8 mouse cellular contexts compared by ENCODE assay signal in genomic region chr10:39227499-39227942, GRCm38 (mm10).
DNase-seq lines count a peak whose midpoint lies in the region; ATAC-seq lines count a peak whose summit lies in the region.

No protein-coding gene starts in this region.

- no peaks in the 10 kb centered on the region for H3K36me3 ChIP-seq in kidney, embryonic 16.5 days (ENCODE audit: insufficient read depth, low read length)
- H3K36me3 ChIP-seq in neural tube, embryonic 11.5 days (ENCODE audit: control insufficient read depth, insufficient read depth, low read length) = no peaks in the 10 kb centered on the region

- no peak overlapping the region; the same call in 1 of the 2 replicates for H3K4me3 ChIP-seq in kidney, embryonic 16.5 days (ENCODE audit: low read length)
- no peak overlapping the region for H3K4me3 ChIP-seq in neural tube, embryonic 11.5 days (ENCODE audit: low read depth, low read length)

- no peaks in the 10 kb centered on the region for H3K27me3 ChIP-seq in kidney, embryonic 16.5 days (ENCODE audit: insufficient read depth, low read length)
- no peaks in the 10 kb centered on the region for H3K27me3 ChIP-seq in neural tube, embryonic 11.5 days (ENCODE audit: control insufficient read depth, insufficient read depth, low read length)

- peak overlapping the region; percentile 40 for H3K4me2 ChIP-seq in kidney, embryonic 16.5 days (replicated peaks; ENCODE audit: low read depth, low read length)
- peak overlapping the region; percentile 12; the same call in 1 of the 2 replicates for H3K4me2 ChIP-seq in neural tube, embryonic 11.5 days (ENCODE audit: low read depth)

- H3K27ac ChIP-seq in kidney, embryonic 16.5 days (ENCODE audit: low read length) = no peak overlapping the region
- H3K27ac ChIP-seq in neural tube, embryonic 11.5 days (ENCODE audit: low read depth, low read length) = peak overlapping the region; percentile 55

- DNase-seq in kidney, adult 18-20 months = no peak
- peak; percentile 54 for DNase-seq in embryo, embryonic 11 days
- peak; percentile 52 for DNase-seq in heart, adult 8-10 months (ENCODE audit: low spot score)
- peak; percentile 66 for DNase-seq in kidney, postnatal 10 days
- DNase-seq in neural tube, embryonic 11.5 days (ENCODE audit: low spot score) = peak; percentile 40
- DNase-seq in layer of hippocampus, adult 9-10 months (ENCODE audit: low spot score) = no peak
- no peak for DNase-seq in spleen, postnatal 10 days (ENCODE audit: low spot score in 2 of 2)

- peaks cover 12% of the 10 kb centered on the region; the same call in 1 of the 2 replicates for H3K4me1 ChIP-seq in kidney, embryonic 16.5 days (ENCODE audit: insufficient read depth, low read length)
- peaks cover 10% of the 10 kb centered on the region; the same call in 1 of the 2 replicates for H3K4me1 ChIP-seq in neural tube, embryonic 11.5 days (ENCODE audit: control insufficient read depth, insufficient read depth, low read length)

- WGBS in kidney, embryonic 16.5 days = 18% methylated on average over 13 of the region's 13 CpGs
- WGBS in neural tube, embryonic 11.5 days = 22% methylated on average over 13 of the region's 13 CpGs

- 0 out of 2 replicates have a peak, but pooled peaks cover under 1% of the 10 kb centered on the region for H3K9me3 ChIP-seq in kidney, embryonic 16.5 days (ENCODE audit: low read length)
- H3K9me3 ChIP-seq in neural tube, embryonic 11.5 days (ENCODE audit: control insufficient read depth, low read length) = no peaks in the 10 kb centered on the region

- 0 out of 2 replicates have a peak, but pooled peaks have one; percentile 51 for ATAC-seq in kidney, embryonic 16.5 days (ENCODE audit: low FRiP score, low TSS enrichment)
- peak; percentile 85 for ATAC-seq in neural tube, embryonic 11.5 days (ENCODE audit: insufficient read depth, low FRiP score, low TSS enrichment)

- H3K9ac ChIP-seq in kidney, embryonic 16.5 days (replicated peaks; ENCODE audit: low read length) = no peak overlapping the region
- no peak overlapping the region for H3K9ac ChIP-seq in neural tube, embryonic 11.5 days (ENCODE audit: low read length)

Comparison
In these comparisons a context has a peak if more than half of its experiments do, and no peak if none do; other contexts are left out.
1. DNase-seq: peak in embryo, embryonic 11 days (single experiment), heart, adult 8-10 months (single experiment), kidney, postnatal 10 days (single experiment) and neural tube, embryonic 11.5 days (single experiment); none in kidney, adult 18-20 months (single experiment), layer of hippocampus, adult 9-10 months (single experiment) and spleen, postnatal 10 days (0 of 2).